Mouse (Mus musculus): ENCODE results near the gene Txnrd2. TPM values are rescaled to one million over a fixed set of nuclear protein-coding genes. Genes with fewer than 3 reads are reported as not detected.

Txnrd2 gene
- total RNA-seq (2014; rRNA removed; ENCODE audit: low replicate concordance) (12.7 and 14.7 TPM in 2 replicates), polyA plus RNA-seq (2015; fragmentation: Nextera tagmentation; extraction: Ambion mirVana) (40.0 and 41.2 TPM in 2 replicates)

- Histone ChIP-seq H3K9me3 (replicated peaks; ENCODE audit: control insufficient read depth, low read length) (no peaks in the 10 kb centered on the region), H3K27ac (ENCODE audit: low read depth) (peak within 1 kb of the TSS; percentile 77), H3K4me2 (ENCODE audit: low read depth, low read length) (peak within 1 kb of the TSS; percentile 95), H3K4me3 (ENCODE audit: low read depth, low read length) (peak within 1 kb of the TSS; percentile 82), H3K36me3 (replicated peaks; ENCODE audit: control insufficient read depth, insufficient read depth, low read length) (peaks cover 22% of the 10 kb centered on the region), H3K9ac (replicated peaks; ENCODE audit: low read depth, low read length) (peak within 1 kb of the TSS; percentile 77), H3K27me3 (ENCODE audit: control insufficient read depth, insufficient read depth, low read length) (no peaks in the 10 kb centered on the region), H3K4me1 (ENCODE audit: control insufficient read depth, insufficient read depth) (peaks cover 28% of the 10 kb centered on the region)
- DNase-seq (ENCODE audit: low spot score), result peak; percentile 43
- ATAC-seq (ENCODE audit: insufficient read depth, low read depth), result peak; percentile 84
- 1% methylated on average over 49 of the region's 52 CpGs for WGBS
- TF ChIP-seq CTCF (IDR thresholded peaks at IDR 0.05; ENCODE audit: low read depth) (peak; percentile 21), EP300 (IDR thresholded peaks at IDR 0.05; ENCODE audit: low read depth) (no peak)
Measured at GRCm38 (mm10) chr16:18426215-18426791, at the start of gene Txnrd2. Gene Txnrd2 (plus strand): TSS chr16:18426384.

- Histone ChIP-seq H3K36me3 (replicated peaks; ENCODE audit: control insufficient read depth, insufficient read depth, low read length) (no peaks in the 10 kb centered on the region), H3K9ac (replicated peaks; ENCODE audit: low read depth, low read length) (no peak overlapping the region), H3K27me3 (ENCODE audit: control insufficient read depth, insufficient read depth, low read length) (no peaks in the 10 kb centered on the region), H3K27ac (ENCODE audit: low read depth) (no peak overlapping the region), H3K4me3 (ENCODE audit: low read depth, low read length) (no peak overlapping the region), H3K4me2 (ENCODE audit: low read depth, low read length) (no peak overlapping the region), H3K9me3 (replicated peaks; ENCODE audit: control insufficient read depth, low read length) (no peaks in the 10 kb centered on the region), H3K4me1 (ENCODE audit: control insufficient read depth, insufficient read depth) (peaks cover 17% of the 10 kb centered on the region)
- TF ChIP-seq EP300 (IDR thresholded peaks at IDR 0.05; ENCODE audit: low read depth) (no peak), CTCF (IDR thresholded peaks at IDR 0.05; ENCODE audit: low read depth) (no peak)
- DNase-seq (ENCODE audit: low spot score), result no peak
- 29% methylated on average over 3 of the region's 3 CpGs for WGBS
- peak; percentile 71 for ATAC-seq (ENCODE audit: insufficient read depth, low read depth)
Measured at GRCm38 (mm10) chr16:18377203-18377602, 49.0 kb upstream of the Txnrd2 start.

- H3K27ac ChIP-seq (ENCODE audit: low read depth), result no peak overlapping the region
- no peak overlapping the region for H3K9ac ChIP-seq (replicated peaks; ENCODE audit: low read depth, low read length)
- no peaks in the 10 kb centered on the region for H3K36me3 ChIP-seq (replicated peaks; ENCODE audit: control insufficient read depth, insufficient read depth, low read length)
- H3K9me3 ChIP-seq (replicated peaks; ENCODE audit: control insufficient read depth, low read length), result no peaks in the 10 kb centered on the region
- ATAC-seq (ENCODE audit: insufficient read depth, low read depth) (no peak), DNase-seq (ENCODE audit: low spot score) (no peak)
- WGBS, result 61% methylated on average over 1 of the region's 1 CpGs
- peaks cover 25% of the 10 kb centered on the region for H3K4me1 ChIP-seq (ENCODE audit: control insufficient read depth, insufficient read depth)
- H3K4me2 ChIP-seq (ENCODE audit: low read depth, low read length), result no peak overlapping the region
- no peak overlapping the region for H3K4me3 ChIP-seq (ENCODE audit: low read depth, low read length)
- no peaks in the 10 kb centered on the region for H3K27me3 ChIP-seq (ENCODE audit: control insufficient read depth, insufficient read depth, low read length)
- TF ChIP-seq EP300 (IDR thresholded peaks at IDR 0.05; ENCODE audit: low read depth), result no peak
- no peak for TF ChIP-seq CTCF (IDR thresholded peaks at IDR 0.05; ENCODE audit: low read depth)
Measured at GRCm38 (mm10) chr16:18378489-18378888, 47.7 kb upstream of the Txnrd2 start.

GRCm38 (mm10) chr16:18379338-18380001 lies 46.7 kb upstream of the Txnrd2 start:
- no peak for DNase-seq (ENCODE audit: low spot score)
- peaks cover 30% of the 10 kb centered on the region for H3K4me1 ChIP-seq (ENCODE audit: control insufficient read depth, insufficient read depth)
- H3K36me3 ChIP-seq (replicated peaks; ENCODE audit: control insufficient read depth, insufficient read depth, low read length), result no peaks in the 10 kb centered on the region
- peak overlapping the region; percentile 44 for H3K27ac ChIP-seq (ENCODE audit: low read depth)
- no peak overlapping the region for H3K4me2 ChIP-seq (ENCODE audit: low read depth, low read length)
- TF ChIP-seq EP300 (IDR thresholded peaks at IDR 0.05; ENCODE audit: low read depth) (no peak), CTCF (IDR thresholded peaks at IDR 0.05; ENCODE audit: low read depth) (no peak)
- H3K9me3 ChIP-seq (replicated peaks; ENCODE audit: control insufficient read depth, low read length), result no peaks in the 10 kb centered on the region
- H3K4me3 ChIP-seq (ENCODE audit: low read depth, low read length), result no peak overlapping the region
- no peaks in the 10 kb centered on the region for H3K27me3 ChIP-seq (ENCODE audit: control insufficient read depth, insufficient read depth, low read length)
- ATAC-seq (ENCODE audit: insufficient read depth, low read depth), result peak; percentile 38
- 47% methylated on average over 8 of the region's 8 CpGs for WGBS
- no peak overlapping the region for H3K9ac ChIP-seq (replicated peaks; ENCODE audit: low read depth, low read length)

GRCm38 (mm10) chr16:18380495-18381063 lies 45.6 kb upstream of the Txnrd2 start:
- H3K9me3 ChIP-seq (replicated peaks; ENCODE audit: control insufficient read depth, low read length), result no peaks in the 10 kb centered on the region
- no peak overlapping the region for H3K4me3 ChIP-seq (ENCODE audit: low read depth, low read length)
- H3K4me1 ChIP-seq (ENCODE audit: control insufficient read depth, insufficient read depth), result peaks cover 30% of the 10 kb centered on the region
- no peak overlapping the region for H3K9ac ChIP-seq (replicated peaks; ENCODE audit: low read depth, low read length)
- no peak for ATAC-seq (ENCODE audit: insufficient read depth, low read depth)
- no peaks in the 10 kb centered on the region for H3K27me3 ChIP-seq (ENCODE audit: control insufficient read depth, insufficient read depth, low read length)
- H3K36me3 ChIP-seq (replicated peaks; ENCODE audit: control insufficient read depth, insufficient read depth, low read length), result no peaks in the 10 kb centered on the region
- TF ChIP-seq EP300 (IDR thresholded peaks at IDR 0.05; ENCODE audit: low read depth) (no peak), CTCF (IDR thresholded peaks at IDR 0.05; ENCODE audit: low read depth) (no peak)
- H3K4me2 ChIP-seq (ENCODE audit: low read depth, low read length), result no peak overlapping the region
- no peak for DNase-seq (ENCODE audit: low spot score)
- H3K27ac ChIP-seq (ENCODE audit: low read depth), result no peak overlapping the region
- WGBS, result 74% methylated on average over 6 of the region's 6 CpGs
